Mouse (Mus musculus) urinary bladder, postnatal 36 days (tissue): ENCODE results near the gene Lpp.
A peak's percentile ranks its signal among the peaks of the same experiment; 100 is the strongest.

Experiments
- DNase-seq, 2 experiments: peaks; one replicate each; pipeline ENCODE4 v3.0.0; 2022; ENCODE audit warnings: low spot score in 2 of 2, mixed read lengths in 1 of 2

The Lpp gene

GRCm38 (mm10) chr16:24930621-24931020 is 537.3 kb downstream of the Lpp start:
- no peak for DNase-seq

DNA sequence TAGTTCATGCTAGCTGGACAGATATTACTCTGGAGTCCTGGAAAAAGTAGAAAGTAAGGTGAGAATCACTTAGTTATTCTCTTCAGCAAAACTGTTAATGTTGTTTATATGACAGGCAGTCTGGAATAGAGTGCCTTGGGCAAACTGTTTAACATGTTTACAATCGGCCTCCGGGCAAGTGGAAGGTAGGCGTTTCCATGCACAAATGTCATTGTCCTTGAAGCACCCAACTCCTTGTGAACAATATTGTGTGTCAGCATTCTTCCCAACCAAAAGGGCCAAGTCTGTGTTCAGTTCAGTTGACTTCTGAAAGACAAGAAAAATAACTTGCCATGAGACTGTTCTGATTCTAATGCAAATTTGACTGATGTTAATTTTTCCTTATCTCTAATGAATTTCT is 539.5 kb downstream of the Lpp start:
- DNase-seq, result no peak

GRCm38 (mm10) chr16:24933691-24934090 is 540.4 kb downstream of the Lpp start:
- DNase-seq, result peak in 1 of 2 experiments; percentile 40

GRCm38 (mm10) chr16:24941306-24942160 is 548.2 kb downstream of the Lpp start:
- no peak for DNase-seq

GRCm38 (mm10) chr16:24943486-24944261 is 550.4 kb downstream of the Lpp start:
- no peak for DNase-seq

DNA sequence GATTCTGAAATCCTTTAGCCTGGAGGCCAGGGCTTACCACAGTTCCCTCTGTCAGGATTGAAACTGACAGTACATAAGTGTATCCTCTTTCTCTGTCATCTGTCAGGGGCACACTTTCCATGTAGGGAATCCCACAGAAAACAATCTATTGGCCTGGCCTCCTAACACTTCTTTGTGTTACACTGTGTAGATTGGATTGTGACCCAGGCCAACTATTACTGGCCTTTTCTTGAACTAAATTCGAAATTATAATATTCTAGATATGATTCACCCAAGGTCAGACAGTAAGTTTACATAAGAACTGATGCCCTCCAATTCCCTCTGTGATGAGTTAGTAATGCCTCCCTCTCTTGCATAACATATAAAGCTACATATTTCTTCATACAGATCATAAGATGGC is 553.0 kb downstream of the Lpp start:
- DNase-seq, result no peak

- no peak for DNase-seq
These were observed 554.2 kb downstream of the Lpp start for GRCm38 (mm10) chr16:24947485-24947884.

- DNase-seq, result no peak
These were observed 554.9 kb downstream of the Lpp start for GRCm38 (mm10) chr16:24948091-24948690.

GRCm38 (mm10) chr16:24949265-24949664 is 556.0 kb downstream of the Lpp start:
- DNase-seq, result no peak

DNA sequence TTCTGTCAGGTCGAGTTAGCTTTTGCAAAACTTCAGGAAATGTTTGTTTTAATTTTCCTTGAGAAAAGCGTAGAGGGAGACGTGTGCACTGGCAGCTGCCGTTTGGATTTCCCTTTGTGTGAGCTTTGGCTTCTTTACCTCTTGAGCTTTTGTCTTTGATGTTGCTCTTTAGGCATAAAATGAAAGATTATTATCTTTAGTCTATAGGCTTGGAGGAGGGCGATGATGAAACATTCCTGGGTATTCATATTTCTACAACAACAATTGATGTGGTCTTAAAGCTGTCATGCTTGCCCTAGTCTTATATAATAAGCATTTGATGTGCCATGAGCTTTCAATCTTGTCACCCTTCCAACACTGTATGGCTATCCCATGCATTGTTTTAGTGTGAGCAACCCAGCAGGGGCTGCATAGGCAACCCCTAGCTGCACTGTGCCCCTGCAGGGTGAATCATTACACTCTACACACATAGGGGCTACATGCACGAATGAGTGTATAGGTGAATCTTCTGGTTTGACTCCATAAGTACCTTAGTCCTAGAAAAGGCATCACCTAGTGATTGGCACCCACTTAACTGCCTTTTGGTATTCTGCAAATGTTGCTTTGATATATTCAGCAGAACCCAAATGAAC is 556.9 kb downstream of the Lpp start:
- no peak for DNase-seq

DNA sequence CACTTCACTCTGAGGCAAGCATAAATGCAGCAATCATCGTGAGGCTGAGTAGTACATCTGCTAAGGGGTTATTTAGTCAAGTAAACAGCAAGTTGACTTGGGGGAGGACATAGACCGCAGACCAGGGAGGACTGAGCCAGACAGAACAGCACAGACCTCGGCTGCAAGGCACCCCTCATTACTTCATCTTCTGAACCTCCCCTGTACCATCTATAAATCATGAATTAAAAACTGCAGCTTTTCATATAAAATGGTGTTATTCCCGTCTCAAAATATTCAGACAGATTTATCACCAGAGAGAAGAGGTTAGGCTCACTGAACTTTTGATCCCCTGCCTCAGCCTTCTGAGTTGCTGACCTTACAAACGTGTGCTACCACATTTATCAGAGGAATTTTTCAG is 558.6 kb downstream of the Lpp start:
- no peak for DNase-seq

- DNase-seq, result no peak
These were observed 561.7 kb downstream of the Lpp start for GRCm38 (mm10) chr16:24955054-24955453.

DNA sequence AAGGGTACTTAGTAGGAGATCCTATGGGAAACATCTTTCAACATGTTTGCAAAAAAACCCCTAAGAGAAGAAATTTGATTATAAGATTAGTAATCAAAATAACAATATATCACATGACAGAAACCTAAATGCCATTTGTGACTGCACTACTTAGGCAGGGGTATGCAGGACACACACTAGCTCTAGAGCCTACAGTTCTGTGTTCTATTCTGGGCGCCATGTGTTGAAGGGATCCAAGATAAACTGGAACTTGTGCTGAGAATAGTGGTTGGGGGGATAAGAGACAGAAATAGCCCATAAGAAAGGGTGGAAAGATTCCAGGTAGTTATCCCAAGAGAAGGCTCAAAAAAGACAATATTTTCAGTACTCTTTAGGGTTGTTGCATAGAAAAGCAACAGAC is 565.4 kb downstream of the Lpp start:
- no peak for DNase-seq

DNA sequence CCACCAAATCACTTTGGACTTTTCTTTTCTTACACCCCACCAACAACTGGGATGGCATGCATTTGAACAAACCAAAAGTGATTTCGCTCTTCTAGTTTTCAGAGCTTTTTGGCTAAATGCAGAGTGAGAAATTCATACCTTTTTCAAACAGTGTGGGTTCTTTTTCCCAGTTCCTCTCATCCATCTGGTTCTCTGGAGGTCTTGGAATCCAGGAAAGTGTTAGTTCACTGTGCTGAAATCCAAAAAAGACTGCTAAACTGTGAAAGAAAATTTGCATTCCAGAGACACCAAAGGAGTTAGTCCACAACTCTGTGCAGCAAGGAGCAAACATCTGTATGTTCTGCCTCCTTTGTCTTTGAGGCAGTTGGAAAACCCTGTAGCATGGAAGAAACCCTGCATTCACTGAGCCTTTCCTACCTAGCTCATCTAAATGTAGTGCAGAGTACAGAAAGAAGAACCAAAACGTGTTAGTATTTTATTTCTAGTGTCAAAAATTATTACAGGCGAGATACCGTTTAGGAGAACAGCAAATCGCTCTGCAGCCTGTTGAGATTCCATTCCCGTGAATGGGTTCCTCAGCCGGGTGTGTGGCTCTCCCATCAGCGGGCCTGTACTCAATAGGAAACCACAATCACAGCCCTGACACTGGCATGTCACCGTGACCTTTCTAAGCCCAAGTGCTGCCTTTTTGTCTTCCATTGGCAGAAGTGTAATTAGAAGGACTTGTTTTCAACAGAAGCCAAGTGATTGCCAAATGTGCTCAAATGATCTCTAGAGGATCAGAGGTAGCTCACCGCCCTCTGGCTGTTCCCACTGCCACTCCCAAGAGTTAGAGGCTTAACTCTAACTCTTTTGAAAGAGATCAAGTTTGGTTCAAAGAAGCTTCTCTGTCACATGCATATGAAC is 567.8 kb downstream of the Lpp start:
- peak in 1 of 2 experiments; percentile 25 for DNase-seq

GRCm38 (mm10) chr16:24964311-24964710 is 571.0 kb downstream of the Lpp start:
- DNase-seq, result no peak

GRCm38 (mm10) chr16:24965091-24965490 is 571.8 kb downstream of the Lpp start:
- DNase-seq, result no peak

DNA sequence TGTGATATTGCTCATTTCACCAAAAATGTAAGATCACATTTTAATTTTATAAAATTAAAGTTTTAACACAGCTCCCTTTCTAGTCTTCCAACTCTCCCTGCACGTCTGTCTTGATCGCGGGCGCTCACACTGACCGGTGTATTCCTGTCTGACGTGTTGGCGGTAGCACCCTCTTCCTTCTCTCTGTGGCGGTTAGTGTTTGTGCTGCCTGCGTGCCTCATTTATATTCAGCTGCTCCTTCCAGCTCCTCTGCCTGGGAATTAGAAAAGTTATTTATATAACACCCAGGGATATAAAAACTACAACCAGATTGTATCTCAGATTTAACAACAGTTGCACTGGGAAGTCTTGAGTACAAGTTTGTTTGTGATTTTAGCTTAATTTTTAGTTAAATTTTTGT is 573.2 kb downstream of the Lpp start:
- no peak for DNase-seq

DNA sequence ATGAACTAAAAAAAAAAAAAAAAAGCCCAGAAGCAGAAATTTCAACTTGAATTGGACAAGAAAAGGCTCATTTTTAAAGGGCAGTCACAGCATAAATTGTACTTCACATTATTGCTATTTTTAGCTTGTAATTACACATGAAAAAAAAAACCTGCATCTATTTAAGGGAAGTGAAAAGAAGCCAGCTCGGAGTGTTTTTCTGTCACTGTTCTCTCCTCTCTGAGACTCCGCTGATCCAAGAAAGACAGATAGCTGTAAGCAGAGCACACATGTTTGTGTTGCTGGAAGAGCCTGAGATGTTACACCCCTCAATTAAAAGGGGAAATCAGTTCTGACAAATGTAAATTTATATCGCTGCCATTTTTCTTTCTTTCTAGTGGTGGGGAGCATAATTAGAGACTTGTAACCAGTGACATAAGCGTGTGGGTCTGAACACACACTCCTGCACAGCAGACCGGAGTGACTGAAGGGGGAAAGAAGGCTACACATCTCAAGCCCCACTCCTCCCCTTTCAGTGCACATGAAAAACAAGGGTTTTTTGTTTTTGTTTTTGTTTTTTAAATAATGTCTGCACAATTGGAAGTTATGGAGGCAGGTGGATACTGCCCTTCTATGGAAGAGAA is 579.8 kb downstream of the Lpp start:
- DNase-seq, result no peak

DNA sequence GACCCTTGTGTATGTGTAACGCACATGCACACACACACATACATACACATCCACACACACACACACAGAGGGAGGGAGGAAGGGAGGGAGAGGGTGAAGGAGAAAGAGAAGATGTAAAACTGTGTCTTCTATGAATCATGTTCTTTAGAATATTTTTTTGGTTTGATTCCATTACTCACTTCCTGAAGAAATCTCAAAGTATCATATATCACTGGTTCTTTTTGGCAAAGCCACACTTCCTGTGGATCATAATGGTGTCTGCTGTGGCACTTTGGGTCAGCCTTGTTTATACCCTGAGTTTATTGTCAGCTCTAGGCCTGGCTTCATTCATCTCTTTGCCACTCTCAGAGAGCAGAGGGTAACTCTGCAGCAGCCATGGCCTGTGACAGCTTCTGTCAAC is 584.5 kb downstream of the Lpp start:
- DNase-seq, result no peak

DNA sequence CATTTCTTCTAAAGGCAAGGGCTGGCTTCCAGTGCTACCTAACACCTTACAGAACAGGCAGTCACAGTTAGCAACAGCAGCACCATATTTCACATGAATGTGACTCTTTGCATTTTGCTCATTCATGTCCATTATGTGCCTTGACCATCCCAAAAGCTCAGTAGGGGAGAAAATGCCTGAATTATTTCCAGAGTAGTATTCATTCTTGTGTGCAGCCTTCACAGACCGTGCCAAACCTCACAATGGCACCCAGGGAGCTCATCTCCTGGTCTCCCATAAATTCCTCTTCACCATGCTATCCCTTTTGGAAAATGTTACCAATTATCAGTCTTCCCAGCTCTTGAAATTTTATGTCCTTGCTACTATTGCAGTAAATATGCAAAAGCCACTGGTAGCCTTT is 584.9 kb downstream of the Lpp start:
- no peak for DNase-seq

GRCm38 (mm10) chr16:24979391-24979790 is 586.1 kb downstream of the Lpp start:
- DNase-seq, result no peak
